Mouse (Mus musculus) cerebellum, adult 2 months (tissue): ENCODE measurements around the gene U2af1. TPM values are rescaled to one million over a fixed set of nuclear protein-coding genes. Genes with fewer than 3 reads are reported as not detected.
"Not testable (repeated sequence)": the region's sequence is repeated elsewhere in the genome, so short reads cannot be mapped to it uniquely, and the experiment has no call there.

ENCODE experiments used
- DNase-seq, 2 experiments: peaks; one replicate each; pipeline ENCODE4 v3.0.0; 2021
- H3K27ac ChIP-seq: fragments of 200-500 bp; 2 replicates; pipeline ENCODE4 v1.5.1; 2012; ENCODE audit warnings: low read length, control low read depth, inconsistent platforms; ENCODE audit not compliant: insufficient read depth
- H3K27me3 ChIP-seq: fragments of 200-500 bp; 2 replicates; pipeline ENCODE4 v1.6.1; 2012; ENCODE audit warnings: inconsistent platforms, mild to moderate bottlenecking, low read length, moderate library complexity; ENCODE audit not compliant: control insufficient read depth, insufficient read depth
- H3K4me1 ChIP-seq: fragments of 200-500 bp; 2 replicates; pipeline ENCODE4 v1.6.1; 2011; ENCODE audit warnings: low read length; ENCODE audit not compliant: control insufficient read depth, insufficient read depth
- H3K4me3 ChIP-seq: fragments of 200-500 bp; replicated peaks from 2 replicates; pipeline ENCODE3; 2011; ENCODE audit warnings: mild to moderate bottlenecking, low read depth, low read length, control low read depth; ENCODE audit not compliant: insufficient read depth
- CTCF ChIP-seq: fragments of 200-500 bp; IDR thresholded peaks from 2 replicates; pipeline ENCODE4 v1.5.1; 2011; ENCODE audit warnings: low read depth, mild to moderate bottlenecking, control low read depth, low read length, moderate library complexity, borderline replicate concordance; ENCODE audit not compliant: insufficient read depth
- POLR2A ChIP-seq: fragments of 200-500 bp; IDR thresholded peaks from 2 replicates; pipeline ENCODE4 v1.6.1; 2011; ENCODE audit warnings: low read length, control low read depth, borderline replicate concordance; ENCODE audit not compliant: insufficient read depth
- WGBS: fragments of 180-500 bp; shearing (Covaris S2); methylation state at CpG from one replicate; pipeline ENCODE4 v1.1.7; 2018; 5-methylcytosine and 5-hydroxymethylcytosine counted together
- polyA plus RNA-seq: library from polyadenylated mRNA; depleted of rRNA; stranded (reverse); fragments of >200 nt; gene quantifications from 2 replicates; pipeline ENCODE4 v1.2.3, GENCODE M21; 2012; rRNA removed

U2af1 gene
- 177 and 184 TPM in 2 replicates for polyA plus RNA-seq

DNA sequence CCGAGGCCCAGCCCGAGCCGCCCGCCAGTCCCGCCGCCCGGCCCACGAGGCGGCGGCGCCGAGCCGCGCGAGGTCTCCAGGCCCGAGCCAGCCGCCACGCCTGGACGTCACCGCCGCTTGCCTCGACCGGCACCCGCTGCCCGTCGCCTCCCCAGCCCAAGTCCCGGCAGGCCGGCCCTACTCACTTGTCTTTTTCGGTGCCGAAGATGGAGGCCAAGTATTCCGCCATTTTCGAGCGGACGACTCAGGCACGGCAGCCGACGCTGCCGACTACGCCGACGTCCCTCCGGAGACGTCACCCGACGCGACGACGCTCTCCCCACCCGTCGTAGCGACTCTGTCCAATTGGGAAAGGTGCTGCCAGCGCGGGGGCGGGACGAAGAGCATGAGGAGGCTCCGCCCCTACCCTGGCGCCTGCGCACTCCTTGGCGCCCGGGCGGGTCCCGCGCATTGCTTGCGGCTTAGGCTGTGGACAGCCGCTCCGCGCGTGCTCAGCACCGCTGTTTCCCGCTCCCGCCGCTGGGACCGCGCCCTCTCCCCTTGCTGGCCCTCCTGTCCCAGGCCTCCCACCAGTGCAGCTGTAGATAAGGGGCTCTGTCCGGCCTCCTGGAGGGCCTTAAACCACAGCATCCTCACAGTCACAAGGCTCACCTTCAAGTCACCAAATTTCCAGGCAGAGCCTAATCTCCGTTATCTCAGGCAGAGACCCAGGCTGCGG is at the start of gene U2af1:
Gene U2af1 (minus strand): TSS at position 425 of the 718 bp plus-strand sequence.
- Histone ChIP-seq H3K27me3 (no peaks in the 10 kb centered on the region), H3K4me1 (peaks cover 2% of the 10 kb centered on the region; the same call in 1 of the 2 replicates), H3K27ac (peak within 1 kb of the TSS; percentile 92), H3K4me3 (peak within 1 kb of the TSS; percentile 89)
- TF ChIP-seq POLR2A, result peak; percentile 94
- TF ChIP-seq CTCF, result no peak
- WGBS, result under 1% methylated on average over 77 of the region's 77 CpGs
- peak; percentile 98 to 99 for DNase-seq

- peak; percentile 86 to 90 for DNase-seq
- no peak for TF ChIP-seq POLR2A
- TF ChIP-seq CTCF, result no peak
- 9% methylated on average over 20 of the region's 20 CpGs for WGBS
- no peak overlapping the region for H3K27ac ChIP-seq
- peaks cover 4% of the 10 kb centered on the region for H3K4me1 ChIP-seq
- no peaks in the 10 kb centered on the region; the same call in 1 of the 2 replicates for H3K27me3 ChIP-seq
- no peak overlapping the region for H3K4me3 ChIP-seq
Observed at GRCm38 (mm10) chr17:31705271-31706020, 46.8 kb upstream of the U2af1 start.

DNA sequence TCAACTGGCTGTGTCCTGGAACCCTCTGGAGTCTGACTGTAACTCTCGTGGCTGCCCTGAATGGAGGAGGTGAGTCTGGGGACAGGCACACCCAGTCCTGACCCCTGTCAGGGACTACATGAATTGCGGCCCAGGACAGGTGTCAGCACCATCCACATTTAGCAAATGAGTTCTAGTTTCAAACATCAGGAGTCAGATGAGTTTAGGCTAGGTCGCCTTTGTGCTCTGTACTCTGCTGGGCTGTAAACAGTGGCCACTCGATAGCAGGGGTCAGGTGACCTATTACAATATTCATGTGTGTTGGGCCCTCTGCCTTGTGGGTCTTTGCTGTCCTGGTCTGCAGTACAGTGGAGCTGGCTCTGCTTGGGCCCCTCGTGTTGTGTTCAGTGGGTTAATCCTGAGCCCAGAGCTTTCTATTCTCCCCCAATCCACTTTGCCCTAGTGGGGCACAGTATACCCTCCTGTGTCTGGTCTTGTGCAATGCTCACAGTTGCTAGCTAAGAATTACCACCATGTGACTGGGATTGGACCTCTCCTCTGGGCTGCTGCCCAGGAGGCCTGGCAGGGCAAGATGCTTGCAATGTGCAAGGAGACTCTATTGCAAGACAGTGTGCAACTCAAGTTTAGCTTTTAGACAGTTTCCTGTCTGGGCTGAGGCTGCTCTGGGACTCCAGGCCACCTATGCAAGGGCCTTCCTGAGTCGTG is 44.7 kb upstream of the U2af1 start:
- TF ChIP-seq CTCF, result no peak
- no peak for TF ChIP-seq POLR2A
- WGBS, result 66% methylated on average over 6 of the region's 6 CpGs
- H3K4me1 ChIP-seq, result peaks cover 10% of the 10 kb centered on the region
- no peak for DNase-seq
- peaks cover 1% of the 10 kb centered on the region; the same call in 1 of the 2 replicates for H3K27me3 ChIP-seq
- H3K4me3 ChIP-seq, result no peak overlapping the region
- H3K27ac ChIP-seq, result no peak overlapping the region

DNA sequence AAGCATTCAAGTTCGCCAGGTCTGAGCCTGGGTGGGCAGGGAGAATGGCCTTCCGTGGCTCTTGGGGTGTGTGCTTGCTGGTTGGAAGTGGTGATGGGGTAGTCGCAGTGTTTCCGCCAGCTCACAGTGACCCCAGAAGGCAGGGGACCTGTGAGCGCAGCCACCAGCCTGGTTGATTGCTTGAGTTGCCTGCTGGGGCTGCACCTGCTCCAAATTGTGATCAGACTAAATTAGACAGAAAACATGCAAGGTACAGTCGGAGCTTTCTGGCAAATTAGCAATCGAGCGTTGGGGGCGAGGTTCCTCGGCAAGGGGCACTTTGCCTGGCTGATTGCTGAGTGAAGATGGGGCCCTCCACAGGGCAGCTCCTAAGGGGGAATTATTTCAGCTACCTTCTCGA is 39.7 kb upstream of the U2af1 start:
- H3K27me3 ChIP-seq, result peaks cover 1% of the 10 kb centered on the region; the same call in 1 of the 2 replicates
- WGBS, result 13% methylated on average over 11 of the region's 11 CpGs
- no peak overlapping the region for H3K27ac ChIP-seq
- TF ChIP-seq CTCF (no peak), POLR2A (no peak)
- H3K4me1 ChIP-seq, result peaks cover 12% of the 10 kb centered on the region
- peak; percentile 39 to 52 for DNase-seq
- H3K4me3 ChIP-seq, result no peak overlapping the region

DNA sequence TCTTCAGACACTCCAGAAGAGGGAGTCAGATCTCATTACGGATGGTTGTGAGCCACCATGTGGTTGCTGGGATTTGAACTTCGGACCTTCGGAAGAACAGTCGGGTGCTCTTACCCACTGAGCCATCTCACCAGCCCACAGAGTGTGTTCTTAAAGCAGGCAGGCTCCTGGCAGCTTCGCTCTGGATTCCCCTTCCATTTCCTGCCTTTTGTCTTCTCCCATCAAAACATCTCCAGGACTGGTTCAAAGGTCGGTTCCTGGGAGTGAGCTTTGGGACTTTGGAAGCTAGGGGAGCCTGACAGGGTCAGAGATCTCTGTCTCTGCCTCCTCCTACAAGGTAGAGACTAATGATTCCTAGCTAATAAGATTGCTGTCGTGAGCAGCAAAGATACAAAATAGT is 36.7 kb upstream of the U2af1 start:
- H3K27ac ChIP-seq, H3K27me3 ChIP-seq, DNase-seq, H3K4me3 ChIP-seq: not testable (repeated sequence)
- H3K4me1 ChIP-seq, result peaks cover 12% of the 10 kb centered on the region
- WGBS, result 87% methylated on average over 7 of the region's 7 CpGs

- no peak for DNase-seq
- 69% methylated on average over 1 of the region's 1 CpGs for WGBS
- H3K4me1 ChIP-seq, result peaks cover 12% of the 10 kb centered on the region
- no peak overlapping the region for H3K27ac ChIP-seq
- H3K27me3 ChIP-seq, result no peaks in the 10 kb centered on the region; the same call in 1 of the 2 replicates
- no peak overlapping the region for H3K4me3 ChIP-seq
- TF ChIP-seq POLR2A, result no peak
- no peak for TF ChIP-seq CTCF
Observed at GRCm38 (mm10) chr17:31694949-31695348, 36.3 kb upstream of the U2af1 start.

- Histone ChIP-seq H3K27ac (no peak overlapping the region), H3K4me3 (no peak overlapping the region), H3K27me3 (no peaks in the 10 kb centered on the region; the same call in 1 of the 2 replicates), H3K4me1 (peaks cover 11% of the 10 kb centered on the region)
- TF ChIP-seq POLR2A (no peak), CTCF (no peak)
- WGBS, result 71% methylated on average over 7 of the region's 7 CpGs
- DNase-seq, result no peak
Observed at GRCm38 (mm10) chr17:31694023-31694376, 35.3 kb upstream of the U2af1 start.
